Mouse (Mus musculus): ENCODE results near the gene Gm10775.

- TF ChIP-seq CTCF (IDR thresholded peaks at IDR 0.05; ENCODE audit: low read depth, low read length) (no peak), POLR2A (IDR thresholded peaks at IDR 0.05; ENCODE audit: extremely low read depth, insufficient read depth, low read length) (no peak)
Measured at GRCm38 (mm10) chr13:65296354-65296753, 37.0 kb downstream of the Gm10775 start.

Data from liver, adult 2 months (tissue).